Mouse (Mus musculus): ENCODE data around the gene Macrod2.

DNA sequence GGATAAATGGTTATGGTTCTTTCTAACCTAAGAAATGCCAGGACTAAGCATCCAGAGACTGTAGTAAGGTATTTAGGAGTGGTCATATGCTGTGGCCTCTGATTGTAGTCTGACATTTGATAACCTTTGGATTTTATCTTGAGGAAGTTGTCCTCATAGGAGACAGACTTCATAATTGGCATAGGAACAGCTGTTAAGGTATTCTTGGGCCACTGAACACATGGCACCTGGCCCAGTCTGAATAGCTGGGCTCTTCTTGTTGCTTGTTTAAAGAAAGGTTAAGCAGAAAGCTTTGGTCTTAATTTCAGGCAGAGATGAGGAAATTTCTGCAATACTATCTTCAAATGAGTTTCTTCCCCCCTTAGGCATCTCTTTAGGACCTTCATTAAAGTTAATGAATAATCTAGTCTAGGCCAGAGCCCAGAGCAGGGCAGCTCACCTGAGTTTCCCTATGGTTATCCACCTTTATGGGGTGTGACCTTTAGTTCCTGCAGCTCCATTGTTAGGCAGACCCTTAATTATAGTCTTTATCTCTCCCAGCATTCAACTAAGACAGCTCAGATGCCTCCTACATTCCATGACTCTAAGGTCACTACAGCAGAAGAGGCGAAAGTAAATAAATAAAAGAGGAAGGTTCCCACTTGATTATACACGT, 894.1 kb downstream of the Macrod2 start:
- TF ChIP-seq GATA1 (IDR thresholded peaks at IDR 0.05; ENCODE audit: borderline replicate concordance, low read length) (no peak), FLI1 (IDR thresholded peaks at IDR 0.05; ENCODE audit: low read length) (no peak)

Data from megakaryocyte, embryonic 14.5 days (primary cell).